Mouse (Mus musculus): Measurements from ENCODE around the gene Poc1b.
A peak's percentile ranks its signal among the peaks of the same experiment; 100 is the strongest.

Gene Poc1b

DNA sequence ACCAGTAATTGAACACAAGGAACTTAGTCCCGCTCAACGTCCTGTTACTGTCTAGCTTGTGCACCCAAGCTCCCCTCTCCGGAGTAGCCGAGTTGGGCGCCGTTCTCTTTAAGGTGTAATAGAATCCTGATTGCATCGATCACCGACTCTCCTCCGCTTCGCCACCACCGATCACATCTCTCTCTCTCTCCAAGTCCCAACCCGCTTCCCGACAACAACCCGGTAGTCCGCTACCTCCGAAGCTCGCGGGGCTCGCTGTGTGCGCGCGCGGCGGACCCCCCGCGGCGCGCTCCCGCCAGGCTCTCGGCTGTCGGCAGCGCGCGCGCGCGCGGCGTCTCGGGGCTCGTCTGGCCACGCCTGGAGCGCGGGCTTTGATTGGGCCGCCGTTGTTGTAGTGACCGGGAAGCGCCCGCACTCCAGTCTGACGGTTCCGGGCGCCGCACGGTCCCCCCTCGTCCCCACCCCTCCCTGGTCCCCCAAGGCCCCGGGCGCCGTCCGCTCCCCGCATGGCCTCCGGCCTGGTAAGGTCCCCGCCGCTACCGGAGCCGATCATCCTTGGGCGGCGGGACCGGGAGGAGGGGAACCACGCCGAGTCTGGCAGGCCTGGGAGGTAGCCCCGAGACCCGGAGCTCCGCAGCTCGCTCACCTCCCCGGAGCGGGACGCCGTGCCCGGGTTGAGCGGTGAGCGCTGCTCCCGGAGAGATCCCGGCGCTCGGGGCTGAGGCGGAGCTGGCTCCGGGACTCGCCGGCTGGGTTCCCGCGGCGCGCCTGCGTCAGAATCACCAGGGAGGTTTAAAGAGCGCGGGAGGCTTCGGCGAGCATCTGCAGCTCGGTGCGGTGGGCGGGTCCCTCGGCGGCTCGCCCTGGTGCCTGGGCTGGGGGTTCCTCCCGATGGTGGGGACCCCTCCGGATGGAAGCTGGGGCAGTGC, at the start of gene Poc1b:
TSS of gene Poc1b (plus strand) at position 334 of the 929 bp plus-strand sequence.
- DNase-seq (ENCODE audit: low read depth, low spot score): peak; percentile 91

DNA sequence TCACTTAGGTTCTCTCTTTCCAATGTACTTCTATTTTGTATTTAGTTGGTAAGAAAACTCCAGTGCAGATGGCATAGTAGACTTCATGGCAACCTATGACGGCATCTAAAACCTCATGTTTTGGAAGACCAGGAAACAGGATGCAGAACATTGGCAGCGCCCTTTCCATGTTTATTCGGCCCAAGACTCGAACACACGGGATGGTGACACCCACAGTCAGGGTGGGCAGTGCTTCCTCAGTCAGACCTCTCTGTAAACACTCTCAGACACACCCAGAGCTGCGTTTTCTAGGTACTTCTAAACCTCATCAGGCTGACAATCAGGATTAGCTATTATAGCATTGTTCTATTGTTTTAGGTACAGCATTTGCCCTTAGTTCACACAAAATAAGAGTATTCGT, 46.2 kb upstream of the Poc1b start:
- DNase-seq (ENCODE audit: low read depth, low spot score): no peak

GRCm38 (mm10) chr10:99061418-99061817, 45.4 kb upstream of the Poc1b start:
- DNase-seq (ENCODE audit: low read depth, low spot score): no peak

DNA sequence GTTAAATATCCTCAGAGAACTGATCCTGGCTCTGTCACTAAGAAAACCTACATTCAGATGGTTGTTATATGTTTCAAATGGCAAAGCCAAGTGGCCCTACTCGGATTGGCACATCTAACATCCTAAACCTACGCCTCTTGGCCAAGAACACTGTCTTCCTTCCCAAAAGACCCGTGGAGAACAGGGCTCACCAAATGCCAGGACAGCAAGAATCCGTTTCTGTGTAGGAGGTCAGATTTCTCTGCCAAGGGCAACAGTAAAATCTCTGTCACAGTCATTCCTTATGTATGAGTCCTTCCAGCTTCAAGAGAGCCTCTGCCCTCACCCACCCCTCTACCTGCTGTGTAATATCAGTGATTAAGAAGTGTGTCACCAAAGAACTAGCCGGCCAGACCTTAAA, 44.3 kb upstream of the Poc1b start:
- DNase-seq (ENCODE audit: low read depth, low spot score): no peak

DNA sequence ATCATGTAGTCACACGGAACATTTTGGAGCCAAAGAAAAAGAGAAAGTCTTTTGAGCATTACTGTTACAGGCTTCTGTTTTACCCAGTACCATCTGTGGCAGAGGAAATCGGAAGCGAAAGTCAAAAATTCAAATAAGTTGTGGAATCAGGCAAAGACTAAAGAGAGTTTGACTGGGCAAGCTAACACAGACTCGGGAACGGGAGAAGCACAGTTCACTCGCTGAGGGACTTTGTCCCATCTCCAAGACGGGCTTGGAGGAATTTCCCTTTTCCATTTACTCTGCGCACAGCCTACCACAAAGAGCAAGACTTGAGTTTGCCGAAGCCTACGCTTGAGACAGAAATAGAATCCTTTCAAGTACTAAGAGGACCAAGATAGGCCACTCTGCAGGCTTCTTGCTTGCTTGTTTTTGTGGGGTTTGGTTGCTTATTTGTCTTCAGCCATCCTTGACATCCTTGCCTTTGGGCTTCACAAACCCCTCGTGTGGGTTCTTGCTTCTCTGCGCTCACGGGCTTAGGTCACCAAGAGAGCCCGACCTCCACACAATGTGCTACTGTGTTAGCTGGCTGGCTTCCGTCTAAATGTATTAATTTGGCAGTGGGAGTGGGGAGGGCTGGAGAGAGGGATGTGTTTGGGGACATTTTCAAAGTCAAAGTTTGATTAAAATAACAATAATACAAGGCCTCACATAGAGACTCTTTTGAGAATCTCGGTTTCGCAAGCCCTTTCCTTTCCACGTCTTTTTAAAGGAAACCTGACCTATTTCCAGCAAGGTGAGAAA, 30.5 kb upstream of the Poc1b start:
- no peak for DNase-seq (ENCODE audit: low read depth, low spot score)

- DNase-seq (ENCODE audit: low read depth, low spot score): no peak
Measured at GRCm38 (mm10) chr10:99078621-99079020, 28.2 kb upstream of the Poc1b start.

GRCm38 (mm10) chr10:99081569-99081990, 25.3 kb upstream of the Poc1b start:
- DNase-seq (ENCODE audit: low read depth, low spot score): no peak

DNA sequence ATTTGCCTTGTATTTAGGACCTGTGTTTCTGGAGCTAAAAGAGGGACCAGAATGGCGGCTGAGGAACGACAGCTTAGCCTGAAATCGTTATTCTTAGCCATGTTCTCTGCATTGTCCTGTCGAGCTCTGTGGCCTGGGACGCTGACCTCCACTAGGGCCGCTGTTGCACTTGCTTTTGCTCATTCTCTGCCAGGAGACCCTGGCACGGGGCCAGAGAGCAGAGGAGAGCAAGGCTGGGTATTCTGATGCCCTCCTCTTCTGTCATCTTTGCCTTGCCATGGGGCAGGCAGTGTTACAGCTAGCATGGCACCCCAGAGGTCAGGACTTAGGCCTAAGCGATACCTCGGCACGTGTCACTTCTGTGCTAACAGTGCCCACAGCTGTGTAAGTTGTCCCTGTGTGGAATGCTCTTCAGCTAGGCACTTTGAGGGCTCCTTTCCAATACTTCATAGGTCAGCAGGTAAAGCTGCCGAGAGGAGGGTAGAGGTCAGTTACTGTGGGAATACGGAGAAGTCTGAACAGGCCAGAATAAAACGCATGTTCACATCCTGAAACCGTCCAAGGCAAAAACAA, 23.3 kb upstream of the Poc1b start:
- no peak for DNase-seq (ENCODE audit: low read depth, low spot score)

DNA sequence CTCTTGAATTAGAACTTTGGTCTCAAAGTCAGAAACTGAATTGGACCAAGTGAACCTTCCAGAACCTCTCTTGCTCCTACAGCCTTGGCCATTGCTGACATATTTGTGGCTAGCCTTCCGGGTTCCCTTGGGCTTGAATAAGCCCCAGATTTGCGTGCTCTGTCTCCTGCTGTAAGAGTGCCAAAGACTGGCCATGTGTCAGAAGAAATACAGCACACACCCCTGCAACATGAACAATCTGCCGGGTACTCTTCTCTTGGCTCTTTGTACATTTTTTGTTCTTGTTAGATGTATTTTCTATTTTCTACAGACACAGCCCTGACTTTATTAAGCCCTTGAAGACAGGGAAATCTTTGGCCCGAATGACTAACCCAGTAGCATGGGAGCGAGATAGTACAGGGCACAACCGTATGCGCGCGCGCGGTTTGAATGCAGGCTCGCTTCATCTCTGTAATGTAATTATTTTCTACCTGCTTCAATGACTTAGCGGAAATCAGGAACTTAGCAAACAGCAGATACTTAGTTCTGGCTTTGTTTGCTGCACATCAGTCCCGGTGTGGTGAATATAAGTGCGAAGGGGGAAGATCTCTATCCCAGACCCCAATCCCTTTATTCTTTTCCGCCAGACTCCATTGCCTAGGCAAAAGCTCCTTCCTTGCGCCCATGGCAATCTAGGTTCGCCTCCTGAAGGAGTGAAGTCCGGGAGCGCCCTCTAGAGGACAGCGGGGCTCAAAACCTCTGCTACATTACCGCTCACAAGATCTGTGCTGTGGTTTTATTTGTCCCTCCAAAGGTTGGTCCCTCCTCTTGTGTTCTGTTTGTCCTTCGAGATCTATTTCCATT, 22.2 kb upstream of the Poc1b start:
- DNase-seq (ENCODE audit: low read depth, low spot score): peak; percentile 90

GRCm38 (mm10) chr10:99085240-99085587, 21.6 kb upstream of the Poc1b start:
- no peak for DNase-seq (ENCODE audit: low read depth, low spot score)

- no peak for DNase-seq (ENCODE audit: low read depth, low spot score)
Measured at GRCm38 (mm10) chr10:99086029-99086428, 20.8 kb upstream of the Poc1b start.

DNA sequence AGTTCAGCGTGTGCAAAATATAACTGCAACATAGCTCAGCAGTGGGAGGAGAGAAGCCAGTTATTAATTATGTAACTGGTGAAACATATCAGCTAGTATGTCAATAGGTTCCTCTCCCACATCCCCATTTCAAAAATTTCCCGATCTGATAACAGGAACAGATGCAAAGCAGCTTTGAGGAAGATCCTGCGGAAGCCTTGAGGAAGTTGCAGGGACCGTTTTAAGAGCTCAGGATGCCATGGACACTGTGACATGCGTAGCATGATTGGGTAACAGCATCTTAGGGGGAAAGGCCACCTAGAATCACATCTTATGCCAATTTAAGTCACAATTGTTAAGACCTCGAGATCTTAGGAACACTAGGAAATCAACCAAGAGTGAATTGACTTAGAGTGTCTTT, 16.9 kb upstream of the Poc1b start:
- DNase-seq (ENCODE audit: low read depth, low spot score): no peak

GRCm38 (mm10) chr10:99093364-99093763, 13.5 kb upstream of the Poc1b start:
- no peak for DNase-seq (ENCODE audit: low read depth, low spot score)

- peak; percentile 47 for DNase-seq (ENCODE audit: low read depth, low spot score)
Measured at GRCm38 (mm10) chr10:99095114-99095513, 11.7 kb upstream of the Poc1b start.

DNA sequence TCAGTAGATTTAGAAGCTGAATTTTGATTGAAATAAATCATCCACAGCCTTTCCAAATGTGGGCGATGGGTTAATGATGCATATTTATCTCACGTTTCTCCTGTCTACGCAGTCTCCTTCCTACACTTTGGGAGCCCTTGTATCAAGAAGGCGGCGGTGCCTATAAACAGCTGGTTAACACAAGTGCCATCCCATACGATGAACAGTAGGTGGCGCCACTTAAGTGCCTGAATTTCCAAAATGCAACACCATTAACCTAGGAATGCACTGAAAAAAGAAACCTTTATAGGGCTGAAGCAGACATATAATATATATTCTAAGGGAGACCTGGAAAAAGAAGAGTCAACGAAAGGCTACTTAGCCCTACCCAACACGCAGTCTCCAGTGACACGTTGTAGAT, 9.5 kb upstream of the Poc1b start:
- DNase-seq (ENCODE audit: low read depth, low spot score): peak; percentile 62

- DNase-seq (ENCODE audit: low read depth, low spot score): no peak
Measured at GRCm38 (mm10) chr10:99105522-99105921, 1.3 kb upstream of the Poc1b start.

GRCm38 (mm10) chr10:99106311-99106702, 529 bp upstream of the Poc1b start:
- DNase-seq (ENCODE audit: low read depth, low spot score): no peak

DNA sequence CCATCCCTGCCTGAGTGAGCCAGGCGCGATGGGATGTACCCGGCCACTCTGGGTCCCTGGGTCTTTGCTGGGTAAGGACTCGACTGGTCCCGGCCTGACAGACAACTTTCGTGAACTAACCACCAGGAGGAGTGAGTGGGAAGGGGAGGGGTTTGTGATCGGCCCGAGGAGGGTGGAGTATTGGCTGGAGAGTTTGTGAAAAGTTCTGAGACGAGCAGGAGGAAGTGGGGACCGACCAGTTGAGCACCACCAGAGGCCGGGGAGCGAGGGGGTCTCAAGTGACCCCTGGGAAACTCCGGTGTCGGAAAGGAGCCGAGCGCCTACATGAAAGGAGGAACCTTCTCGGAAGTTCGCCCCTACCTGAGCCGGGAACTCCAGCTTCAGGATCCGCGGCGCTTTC, 1.1 kb downstream of the Poc1b start, which contains the start of gene Galnt4:
TSS of gene Galnt4 (plus strand) at position 196 of the 400 bp plus-strand sequence.
- DNase-seq (ENCODE audit: low read depth, low spot score): peak; percentile 86

GRCm38 (mm10) chr10:99108431-99108982, 1.7 kb downstream of the Poc1b start:
- no peak for DNase-seq (ENCODE audit: low read depth, low spot score)

DNA sequence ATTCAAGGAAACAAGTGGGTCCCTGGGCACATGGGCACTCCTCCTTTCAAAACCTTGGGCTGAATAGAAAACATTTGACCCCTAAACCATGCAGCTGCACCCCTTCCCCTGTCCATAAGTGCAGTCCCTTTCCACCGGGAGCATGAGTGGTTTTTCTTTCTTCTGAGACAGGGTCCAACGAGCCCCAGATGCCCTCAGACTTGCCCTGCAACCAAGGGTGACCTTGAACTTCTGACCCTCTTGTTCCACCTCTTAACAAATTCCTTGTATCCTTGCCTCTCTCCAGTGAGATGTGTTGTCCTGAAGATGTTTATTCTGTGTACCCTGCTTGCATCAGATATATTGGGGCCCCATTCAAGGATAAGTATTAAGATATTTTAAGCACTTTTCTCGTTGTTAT, 6.7 kb downstream of the Poc1b start:
- no peak for DNase-seq (ENCODE audit: low read depth, low spot score)

GRCm38 (mm10) chr10:99114295-99114694, 7.5 kb downstream of the Poc1b start:
- DNase-seq (ENCODE audit: low read depth, low spot score): no peak
